Mouse (Mus musculus) layer of hippocampus, postnatal 25 days (tissue): ENCODE measurements around the gene Plcd3. TPM values are rescaled to one million over a fixed set of nuclear protein-coding genes. Genes with fewer than 3 reads are reported as not detected.

Experiments
- DNase-seq, 2 experiments: peaks; one replicate each; pipeline ENCODE4 v3.0.0; 2022; ENCODE audit warnings: mixed read lengths in 2 of 2, low spot score in 1 of 2; ENCODE audit errors: extremely low spot score in 1 of 2
- total RNA-seq, 2 experiments: library from RNA; stranded (reverse); gene quantifications; 2 replicates each; pipeline ENCODE4 v1.2.3; 2021

The Plcd3 gene
- total RNA-seq, 2 experiments from 2014 or later = 9.1 to 10.2 TPM

GRCm38 (mm10) chr11:103027570-103028175, 73.8 kb downstream of the Plcd3 start:
- no peak for DNase-seq

DNA sequence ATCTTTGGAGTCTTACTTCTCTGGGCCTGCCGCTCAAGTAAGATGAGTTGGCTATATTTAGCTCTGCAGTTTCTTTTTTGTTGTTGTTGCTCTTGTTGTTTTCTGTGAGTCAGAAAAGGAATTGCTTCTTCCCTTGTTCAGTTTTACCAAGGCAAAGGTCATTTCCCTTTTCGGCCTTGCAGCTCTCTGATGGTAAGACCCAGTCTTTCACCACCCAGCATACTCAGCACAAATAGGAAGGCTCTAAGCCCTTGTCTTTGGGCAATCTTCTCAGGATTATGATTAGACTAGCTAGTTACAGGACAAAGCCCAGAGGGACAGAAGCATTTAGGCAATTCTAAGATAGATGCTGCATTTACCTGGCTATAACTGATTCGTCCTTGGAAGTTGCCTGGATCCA, 74.6 kb downstream of the Plcd3 start:
- no peak for DNase-seq

DNA sequence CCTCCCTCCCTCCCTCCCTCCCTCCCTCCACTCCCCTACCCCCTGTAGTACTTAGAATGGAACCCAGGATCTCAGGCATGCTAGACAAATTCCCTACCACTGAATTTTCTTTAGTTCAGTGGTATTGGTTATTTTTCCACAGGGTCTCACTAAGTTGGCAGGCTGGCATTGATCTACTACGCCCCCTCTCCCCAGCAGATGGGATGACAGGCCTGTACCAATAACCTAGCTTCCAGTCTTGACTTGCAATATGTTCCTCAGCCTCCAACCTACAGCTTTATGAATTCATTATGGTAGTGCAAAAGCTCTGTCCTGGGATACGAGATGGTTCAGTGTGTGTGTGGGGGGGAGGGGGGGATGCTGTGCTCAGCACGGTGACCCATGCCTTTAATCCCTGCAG, 77.5 kb downstream of the Plcd3 start:
- no peak for DNase-seq

- DNase-seq = no peak
Observed at GRCm38 (mm10) chr11:103020713-103021335, 80.6 kb downstream of the Plcd3 start.

Other genes starting within 250 kb of the Plcd3 start
- gene Eftud2, start 220.7 kb downstream of the Plcd3 start, total RNA-seq = 100 to 1,000 TPM; 125 to 134 TPM
- gene Ccdc103, start 220.5 kb downstream of the Plcd3 start, total RNA-seq = 1 to 10 TPM; 2.1 to 2.4 TPM
- gene Fam187a, start 216.5 kb downstream of the Plcd3 start, total RNA-seq = under 1 TPM in 1 of 2 experiments, not detected in 1; 0.22 TPM
- gene Gfap, start 200.7 kb downstream of the Plcd3 start, total RNA-seq = 100 to 1,000 TPM; 260 to 321 TPM
- gene Kif18b, start 176.5 kb downstream of the Plcd3 start, total RNA-seq = under 1 TPM; 0.35 to 0.44 TPM
- 10 to 100 TPM; 20.7 to 24.6 TPM for gene C1ql1, start 155.0 kb downstream of the Plcd3 start, total RNA-seq
- gene Nmt1, start 73.5 kb downstream of the Plcd3 start, total RNA-seq = 100 to 1,000 TPM; 153 to 166 TPM
- gene Dcakd, start 73.3 kb downstream of the Plcd3 start, total RNA-seq = 100 to 1,000 TPM; 106 to 109 TPM
- 10 to 100 TPM; 79.5 to 90.4 TPM for gene Acbd4, start within 50 bp of the Plcd3 start, total RNA-seq
- gene Hexim1, start 14.6 kb upstream of the Plcd3 start, total RNA-seq = 10 to 100 TPM; 52.3 to 53.3 TPM
- 10 to 100 TPM; 13.2 to 14.7 TPM for gene Hexim2, start 30.8 kb upstream of the Plcd3 start, total RNA-seq
- gene Fmnl1, start 69.4 kb upstream of the Plcd3 start, total RNA-seq = 100 to 1,000 TPM; 127 to 147 TPM
- 1 to 10 TPM; 1.1 to 1.5 TPM for gene 1700023F06Rik, start 106.9 kb upstream of the Plcd3 start, total RNA-seq
- 1 to 10 TPM in 1 of 2 experiments, under 1 TPM in 1; 0.81 to 1.7 TPM for gene Spata32, start 116.8 kb upstream of the Plcd3 start, total RNA-seq
- gene Map3k14, start 165.8 kb upstream of the Plcd3 start, total RNA-seq = 1 to 10 TPM; 3.0 to 3.7 TPM